Mouse (Mus musculus): Measurements from ENCODE around the gene Tsfm.

Gene Tsfm

DNA sequence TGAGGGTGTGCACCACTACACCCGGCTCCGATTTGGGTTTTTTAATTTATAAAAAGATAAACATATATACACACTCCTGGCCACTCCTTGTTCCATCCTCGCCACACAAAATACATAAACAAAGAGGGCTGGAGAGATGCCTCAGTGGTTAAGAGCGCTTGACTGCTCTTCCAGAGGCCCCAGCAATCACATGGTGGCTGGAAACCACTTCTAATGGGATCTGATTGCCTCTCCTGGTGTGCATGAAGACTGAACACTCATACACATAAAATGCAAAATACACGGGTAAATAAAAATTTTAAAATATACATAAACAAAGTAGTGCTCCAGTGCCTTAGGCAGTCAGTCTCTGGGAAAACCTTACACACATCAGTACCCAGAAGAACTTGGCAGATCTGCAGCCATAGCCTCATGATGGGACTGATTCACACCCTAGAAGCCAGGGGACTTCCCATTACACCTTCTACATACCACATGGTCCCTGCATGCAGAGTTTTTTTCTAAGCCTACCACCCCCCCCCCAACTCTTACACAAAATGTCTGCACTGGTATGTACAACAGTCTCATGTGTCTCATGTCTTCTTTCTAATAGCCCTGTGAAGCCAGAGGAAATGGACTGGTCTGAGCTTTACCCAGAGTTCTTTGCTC is 12.0 kb upstream of the Tsfm start:
- CTCF ChIA-PET, result no interaction called here

DNA sequence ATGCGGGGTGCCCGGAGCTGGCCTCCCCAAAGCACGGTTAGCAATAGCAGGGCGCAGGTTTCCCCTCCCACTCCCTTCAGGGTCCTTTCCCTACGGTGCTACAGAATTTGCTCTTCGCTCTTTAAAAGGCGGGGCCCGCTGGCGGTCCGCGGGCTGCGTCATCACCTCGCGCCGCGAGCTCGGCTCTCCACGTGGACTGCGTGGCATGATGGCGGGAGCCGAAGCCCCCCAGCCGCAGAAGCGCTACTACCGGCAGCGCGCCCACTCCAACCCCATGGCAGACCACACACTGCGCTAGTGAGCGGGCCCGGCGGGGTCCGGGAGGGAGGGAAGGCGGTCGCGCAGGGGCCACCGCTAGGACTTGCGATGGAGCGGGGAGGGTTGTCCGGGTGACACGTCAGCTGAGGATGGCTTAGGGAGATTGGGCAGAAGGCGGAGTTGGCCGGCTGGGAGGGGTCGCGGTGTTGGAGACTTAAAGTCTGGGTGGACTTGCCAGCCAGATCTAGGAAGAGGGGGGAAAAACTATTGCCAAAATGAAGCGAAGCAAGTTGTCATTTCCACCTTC is 11.2 kb upstream of the Tsfm start:
- CTCF ChIA-PET, result no interaction called here

DNA sequence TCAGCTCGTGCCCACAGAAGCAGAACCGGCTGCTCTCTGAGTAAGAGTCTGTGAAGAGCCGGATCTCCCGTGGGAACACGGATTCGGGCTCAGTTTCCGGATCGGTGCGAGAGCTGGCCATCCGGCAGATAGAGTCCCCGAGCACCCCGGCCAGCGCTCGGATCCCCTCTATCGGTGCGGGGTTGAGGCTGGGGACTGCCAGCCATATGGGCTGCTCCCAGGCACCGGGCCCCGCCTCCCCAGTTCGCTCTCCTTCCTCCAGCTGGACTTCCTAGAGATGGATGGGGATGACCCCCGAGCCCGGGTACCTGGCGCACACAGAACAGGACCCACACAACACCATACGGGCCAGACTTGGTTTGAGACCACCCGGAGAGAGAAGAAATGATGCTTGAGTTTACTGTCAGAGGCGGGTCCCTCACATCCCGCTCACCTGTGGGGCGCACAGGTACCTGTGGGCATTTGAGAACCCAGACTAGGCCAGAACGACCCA is 10.7 kb upstream of the Tsfm start, which contains the start of the genes Mettl1 and Eef1akmt3:
Gene Mettl1 (plus strand): TSS at position 141 of the 493 bp plus-strand sequence.
Gene Eef1akmt3 (minus strand): TSS at position 240 of the 493 bp plus-strand sequence.
- CTCF ChIA-PET, result interaction anchor here (0.7 kb wide), 1 partner anchor 66 kb away, joined by 6 read pairs; no protein-coding TSS in a partner anchor

DNA sequence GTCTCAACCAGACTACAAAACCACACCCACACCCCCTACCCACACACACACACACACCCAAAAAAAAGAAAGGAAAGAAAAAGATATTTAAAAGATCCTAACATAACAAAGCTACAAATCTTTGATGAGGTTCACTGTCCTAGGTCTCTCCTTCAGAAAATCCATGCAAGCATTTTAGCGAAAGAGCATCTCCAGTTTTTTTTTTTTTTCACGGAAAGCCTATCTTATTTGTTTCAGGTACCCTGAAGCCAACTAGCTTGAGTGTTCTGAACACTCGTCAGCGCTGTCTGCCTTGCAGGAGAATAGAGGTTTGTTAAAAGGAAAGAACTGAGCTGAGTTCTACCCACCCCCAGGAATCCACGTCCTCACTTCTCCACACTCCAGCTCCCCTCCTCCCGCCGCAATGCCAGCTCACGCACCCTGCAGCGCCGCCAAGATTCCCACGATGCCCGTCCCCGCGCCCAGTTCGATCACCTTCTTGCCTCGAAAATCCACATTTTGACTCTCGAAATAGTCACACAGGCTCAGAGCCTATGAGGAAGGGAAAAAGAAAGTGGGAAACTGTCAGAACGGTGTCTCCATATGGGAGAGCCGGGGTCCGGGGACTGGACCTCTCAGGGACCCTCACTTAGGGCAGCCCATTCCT is 10.1 kb upstream of the Tsfm start:
- CTCF ChIA-PET, result interaction anchor here (0.5 to 0.7 kb wide), 3 partner anchors 34 to 1871 kb away, joined by 4 to 6 read pairs (median 5); no protein-coding TSS in a partner anchor

DNA sequence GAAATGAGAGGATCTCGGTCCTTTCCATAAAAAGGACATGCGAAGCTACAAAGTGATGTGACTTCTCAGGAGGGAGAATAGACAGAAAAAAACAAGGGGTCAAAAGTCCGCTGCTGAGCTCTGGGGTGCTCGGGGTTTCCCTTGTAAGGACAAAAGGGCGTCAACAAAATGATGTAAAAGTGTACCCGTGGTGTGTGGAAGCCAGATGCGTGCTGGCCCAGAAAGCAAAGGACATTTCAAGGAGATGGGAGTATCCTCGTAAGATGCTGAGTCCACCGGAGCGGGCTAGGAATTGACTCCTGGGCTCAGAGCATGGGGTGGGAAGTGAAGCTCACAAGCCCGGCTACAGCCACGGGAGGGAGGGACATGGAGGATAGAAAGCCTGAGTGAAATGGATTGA is 7.0 kb upstream of the Tsfm start:
- CTCF ChIA-PET, result interaction anchor here (0.7 kb wide), 1 partner anchor 8 kb away, joined by 34 read pairs; no protein-coding TSS in a partner anchor

DNA sequence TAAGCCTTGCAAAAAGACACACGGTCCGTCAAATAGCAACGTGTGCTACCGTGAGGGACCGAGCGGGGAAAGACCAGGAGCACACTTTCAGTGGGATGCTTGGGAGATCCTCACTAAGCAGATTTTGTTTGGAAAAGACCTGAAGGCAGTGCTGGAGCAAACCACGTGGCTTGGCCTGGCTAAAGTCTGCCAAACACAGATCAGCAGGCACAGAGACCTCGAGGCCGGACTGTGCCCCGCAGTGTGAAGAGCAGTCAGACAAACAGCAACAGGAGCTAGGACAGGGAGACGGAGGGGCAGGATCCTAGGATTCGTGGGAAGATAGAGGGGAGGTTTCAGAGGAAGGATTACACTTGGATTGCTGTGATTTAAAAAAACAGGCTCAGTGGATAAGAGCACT is 5.6 kb upstream of the Tsfm start:
- CTCF ChIA-PET, result no interaction called here

DNA sequence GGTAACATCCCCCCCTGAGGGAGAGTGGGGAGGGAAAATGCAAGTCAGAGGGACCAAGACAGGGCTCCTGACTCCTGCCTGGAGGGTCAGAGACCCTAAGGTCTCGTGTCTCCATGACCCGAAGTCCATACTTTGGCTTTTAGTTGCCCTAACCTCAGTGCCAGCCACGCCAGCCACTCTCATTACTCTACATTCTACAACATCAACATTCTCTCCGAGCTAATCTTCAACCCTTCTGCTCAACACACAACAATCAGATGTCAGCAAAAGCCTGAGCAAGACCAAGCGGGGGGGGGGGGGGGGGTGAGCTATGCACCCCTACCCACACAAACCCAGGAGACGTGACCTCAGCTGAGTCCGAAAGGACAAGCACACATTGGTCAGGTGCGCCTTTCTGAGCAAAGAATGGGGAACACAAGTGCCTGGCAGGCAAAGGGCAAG is 2.7 kb upstream of the Tsfm start:
- CTCF ChIA-PET, result no interaction called here

DNA sequence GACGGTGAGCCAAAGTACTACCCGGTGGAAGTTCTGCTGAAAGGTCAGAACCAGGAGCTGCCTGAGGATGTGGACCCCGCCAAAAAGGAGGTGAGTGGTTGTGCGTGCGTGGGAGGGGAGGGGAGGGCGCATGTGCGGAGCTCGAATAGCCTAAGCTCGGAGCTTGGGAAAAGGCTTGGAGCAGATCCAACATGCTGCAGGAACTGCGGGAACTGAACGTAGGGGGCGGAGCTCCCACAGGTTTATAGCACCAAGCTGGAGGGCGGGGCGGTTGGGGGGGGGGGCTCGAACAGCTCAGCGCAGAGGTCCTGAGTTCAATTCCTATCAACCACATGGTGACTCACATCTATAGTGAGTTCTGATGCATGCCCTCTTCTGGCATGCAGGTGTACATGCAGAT is 12.2 kb downstream of the Tsfm start:
- CTCF ChIA-PET, result no interaction called here

DNA sequence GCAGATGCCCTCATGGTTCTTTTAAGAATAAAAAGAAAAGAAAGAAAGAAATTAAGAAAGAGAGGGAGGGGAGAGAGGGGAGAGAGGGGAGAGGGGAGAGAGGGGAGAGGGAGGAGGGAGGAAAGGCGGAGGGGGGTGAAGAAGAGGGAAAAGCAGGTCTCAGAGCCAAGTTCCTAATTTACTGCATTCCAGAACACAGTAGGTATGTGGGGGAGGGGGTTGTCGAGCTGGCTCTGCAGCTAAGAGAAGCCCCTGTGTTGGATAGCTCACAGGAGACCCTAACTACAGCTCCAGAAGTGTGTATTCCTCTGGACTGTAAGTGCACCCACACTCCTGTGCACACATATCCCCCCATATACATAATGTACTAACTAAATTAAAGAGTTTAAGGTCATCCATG is 13.6 kb downstream of the Tsfm start:
- CTCF ChIA-PET, result interaction anchor here (0.9 kb wide), 1 partner anchor 39 kb away, joined by 5 read pairs; no protein-coding TSS in a partner anchor

DNA sequence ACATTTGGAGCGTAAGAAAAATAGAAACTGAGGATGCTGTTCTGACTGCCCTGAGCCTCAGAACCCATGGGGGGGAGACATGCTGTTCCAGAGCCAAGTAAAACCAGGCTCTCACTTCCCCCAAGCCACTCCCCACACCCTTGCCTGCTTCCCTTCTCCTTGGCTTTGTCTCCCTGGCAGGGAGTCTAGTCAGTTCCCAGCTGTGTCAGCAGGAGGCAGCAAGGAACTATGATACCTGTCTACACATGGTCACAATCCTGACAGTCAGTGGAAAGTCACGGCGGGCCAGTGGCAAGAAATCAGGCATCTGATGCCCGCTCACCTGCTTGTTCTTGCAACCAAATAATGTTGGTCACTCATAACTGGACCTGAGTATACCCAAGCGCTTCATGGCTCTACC is 14.2 kb downstream of the Tsfm start:
- CTCF ChIA-PET, result interaction anchor here (0.9 kb wide), 1 partner anchor 39 kb away, joined by 5 read pairs; no protein-coding TSS in a partner anchor

DNA sequence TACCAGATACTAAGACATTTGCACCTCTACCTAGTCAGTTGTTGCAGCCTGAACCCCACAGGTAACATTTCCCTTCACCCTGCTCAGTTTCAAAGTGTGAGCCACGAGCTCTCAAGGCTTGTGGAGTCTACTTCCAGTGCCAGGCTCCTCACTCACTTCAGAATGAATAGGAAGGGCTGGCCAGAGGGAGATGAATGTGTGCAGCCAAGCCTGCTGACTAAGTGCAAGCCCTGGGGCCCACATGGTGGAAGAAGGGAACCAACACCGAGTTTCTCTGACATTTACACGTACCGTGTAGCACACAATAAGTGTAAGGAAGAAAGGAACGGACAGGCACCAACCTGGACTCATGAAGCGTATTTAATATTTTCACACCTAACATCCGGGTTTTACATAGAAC is 26.8 kb downstream of the Tsfm start:
- CTCF ChIA-PET, result no interaction called here

DNA sequence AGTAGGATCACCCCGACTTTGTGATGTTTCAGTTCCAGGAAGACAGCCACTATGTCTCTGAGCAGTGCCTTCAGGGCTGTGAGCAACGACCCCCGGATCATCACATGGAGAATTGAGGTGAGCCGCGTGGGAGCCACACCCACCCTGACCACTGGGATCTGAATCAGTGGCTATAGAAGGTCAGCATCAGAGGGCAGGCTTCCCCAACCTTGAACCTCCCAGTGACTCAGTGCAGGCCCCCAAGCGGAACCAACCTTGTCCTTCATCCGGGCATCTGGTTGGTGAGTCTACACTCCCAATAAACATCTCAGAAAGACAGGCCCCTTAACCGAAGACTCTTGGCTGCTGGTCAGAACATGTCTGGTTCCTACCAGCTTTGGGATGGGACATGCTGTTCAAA is 27.3 kb downstream of the Tsfm start:
- CTCF ChIA-PET, result no interaction called here

DNA sequence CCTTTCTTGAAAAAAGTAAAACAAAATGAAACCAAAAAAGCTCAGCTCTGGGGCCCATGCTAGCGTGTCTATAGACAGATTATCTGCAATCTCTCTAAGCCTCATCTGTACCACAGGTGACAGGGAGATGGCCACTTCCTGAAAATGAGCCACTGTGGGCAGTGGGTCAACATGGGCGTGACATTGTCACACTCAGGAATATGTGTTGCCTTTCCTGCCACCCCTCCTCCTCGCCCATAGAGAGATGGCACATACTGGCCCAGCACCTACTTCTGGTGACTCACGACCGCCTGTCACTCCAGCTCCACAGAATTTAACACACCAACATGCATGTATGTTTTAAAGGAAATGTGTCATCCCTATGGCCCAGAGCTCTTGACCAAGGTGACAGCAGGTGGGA is 27.9 kb downstream of the Tsfm start:
- CTCF ChIA-PET, result no interaction called here

DNA sequence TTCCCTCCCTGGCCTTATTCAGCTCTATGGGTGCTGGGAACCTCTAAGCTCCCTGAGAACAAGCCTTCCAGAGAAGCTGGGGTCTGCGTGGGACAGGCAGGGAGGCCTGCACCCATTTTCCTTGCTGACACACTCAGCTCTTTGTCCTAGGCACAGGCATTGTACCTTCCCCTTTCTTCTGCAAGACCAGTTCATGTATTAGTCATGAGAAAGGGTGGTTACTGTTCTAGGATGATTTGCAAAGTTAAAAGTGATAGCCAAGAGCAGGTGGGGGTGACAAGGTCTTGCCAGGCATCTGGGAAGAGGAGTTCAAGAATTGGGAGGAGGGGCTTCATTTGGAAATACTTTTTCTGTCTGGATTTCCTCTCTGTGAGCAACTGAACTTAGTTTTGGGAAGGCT is 28.6 kb downstream of the Tsfm start:
- CTCF ChIA-PET, result no interaction called here

DNA sequence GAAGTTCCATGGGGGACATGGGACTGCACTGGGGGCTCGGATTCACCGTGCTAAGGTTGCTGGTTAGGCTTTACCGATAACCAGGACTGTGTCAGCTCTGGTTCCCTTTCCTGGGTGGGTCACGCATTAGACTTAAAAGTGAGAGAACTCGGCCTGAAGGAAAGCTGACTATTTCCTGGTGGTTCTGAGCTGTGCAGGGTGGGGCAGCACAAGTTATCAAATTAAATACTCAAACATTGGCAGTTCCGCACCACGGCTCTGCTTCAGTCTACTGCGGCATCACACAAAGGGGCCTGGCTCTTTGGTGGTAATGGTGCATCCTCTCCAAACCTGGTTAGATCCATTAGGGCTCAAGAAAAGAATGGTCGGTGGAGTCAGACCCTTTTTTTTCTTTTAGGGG is 29.3 kb downstream of the Tsfm start:
- CTCF ChIA-PET, result interaction anchor here (0.7 kb wide), 1 partner anchor 27 kb away, joined by 3 read pairs; no protein-coding TSS in a partner anchor

DNA sequence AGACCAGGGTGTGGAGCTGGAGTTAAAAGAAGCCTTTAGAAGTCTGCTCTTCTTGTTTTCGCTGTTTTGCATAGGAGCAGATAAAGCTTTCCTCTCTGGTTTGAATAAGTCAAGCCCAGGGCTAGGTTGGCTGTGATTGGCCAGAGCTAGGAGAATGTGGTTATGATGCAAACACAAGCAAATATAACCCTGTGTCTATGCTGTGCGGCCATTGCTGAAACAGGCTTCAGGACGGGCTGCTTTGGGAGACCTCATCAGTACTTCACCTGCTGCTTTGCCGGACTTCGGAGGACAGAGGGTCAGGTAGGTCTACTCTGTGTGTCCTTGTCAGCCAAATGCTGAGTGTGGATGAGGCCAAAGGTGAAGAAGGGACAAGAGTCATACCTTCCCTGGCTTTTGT is 30.1 kb downstream of the Tsfm start, which contains the start of gene Avil:
Gene Avil (plus strand): TSS at position 181 of the 400 bp plus-strand sequence.
- CTCF ChIA-PET, result interaction anchor here (0.7 kb wide), 1 partner anchor 28 kb away, joined by 3 read pairs; no protein-coding TSS in a partner anchor

DNA sequence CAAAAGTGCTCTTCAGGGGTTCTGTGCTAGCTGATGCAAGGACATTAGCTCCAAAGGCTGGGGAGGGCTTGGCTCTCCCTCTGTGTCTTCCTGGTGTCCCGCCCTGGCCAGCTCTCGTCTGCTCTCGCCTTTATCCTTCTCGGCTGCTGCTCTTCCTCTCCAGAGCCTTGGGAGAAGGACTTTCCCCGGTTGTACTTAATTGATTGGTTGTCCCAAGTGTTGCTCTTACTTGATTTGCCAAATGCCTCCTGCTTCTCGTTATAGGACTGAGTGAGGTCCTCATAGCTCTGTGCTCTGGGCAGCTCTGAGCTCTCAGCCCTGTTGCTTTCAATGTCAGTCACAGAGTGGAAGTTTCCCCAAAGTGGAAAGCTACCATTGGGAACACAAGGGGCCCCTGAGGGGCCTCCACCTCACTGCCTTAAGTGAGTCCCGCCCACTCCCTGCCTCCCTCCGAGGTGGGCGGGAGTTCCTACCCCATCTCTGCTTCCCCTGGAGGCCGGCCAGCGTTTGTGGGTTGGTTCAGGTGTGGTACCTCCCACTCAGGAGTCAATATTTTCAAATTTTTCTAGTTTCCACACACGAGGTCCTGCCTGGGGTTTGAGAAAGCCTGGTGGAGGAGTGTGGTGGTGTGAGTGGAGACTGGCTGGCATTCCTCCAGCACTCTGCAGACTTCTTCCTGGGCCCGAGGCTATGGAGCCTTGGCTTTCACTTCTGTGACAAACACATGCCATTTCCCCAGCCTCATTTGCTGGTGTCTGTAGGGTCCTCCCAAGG is 33.1 kb downstream of the Tsfm start:
- CTCF ChIA-PET, result no interaction called here

DNA sequence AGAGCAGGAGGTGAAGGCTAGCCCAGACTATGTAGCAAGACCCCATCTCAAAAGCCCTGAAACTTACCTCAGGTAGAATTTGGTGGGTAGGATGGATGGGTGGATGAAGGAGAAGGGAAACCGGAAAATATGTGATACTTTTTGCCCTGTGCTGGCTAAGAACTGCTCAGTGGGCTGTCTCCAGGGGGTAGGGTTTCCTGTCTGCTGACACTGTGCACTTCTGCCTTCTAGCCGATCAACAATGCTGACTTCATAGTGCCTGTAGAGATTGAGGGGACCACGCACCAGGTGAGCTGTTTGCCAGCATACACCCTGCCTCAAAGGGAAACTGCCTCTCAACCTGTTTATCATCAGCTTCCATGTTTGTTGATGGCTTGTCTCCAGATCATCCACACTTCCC is 37.0 kb downstream of the Tsfm start:
- CTCF ChIA-PET, result no interaction called here

DNA sequence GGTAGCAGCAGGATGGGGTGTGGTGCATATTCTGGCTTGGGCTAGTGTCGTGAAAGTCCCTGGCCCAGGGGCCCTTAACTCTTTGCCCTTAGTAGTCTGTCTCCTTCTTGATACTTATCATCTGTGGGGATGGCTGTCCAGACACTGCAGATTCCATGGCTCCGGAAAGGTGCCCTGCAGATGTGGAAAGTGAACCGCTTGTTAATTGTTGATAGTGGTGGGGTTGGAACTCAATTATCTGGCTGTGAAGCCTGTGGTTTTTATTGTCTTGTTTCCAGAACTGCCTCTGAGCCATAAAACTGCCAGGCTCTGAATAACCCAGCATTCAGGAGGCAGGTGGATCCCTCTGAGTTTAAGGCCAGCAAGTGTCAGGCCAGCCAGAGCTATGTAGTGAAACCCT is 39.0 kb downstream of the Tsfm start:
- CTCF ChIA-PET, result interaction anchor here (1.6 kb wide), 1 partner anchor 75 kb away, joined by 4 read pairs; no protein-coding TSS in a partner anchor

DNA sequence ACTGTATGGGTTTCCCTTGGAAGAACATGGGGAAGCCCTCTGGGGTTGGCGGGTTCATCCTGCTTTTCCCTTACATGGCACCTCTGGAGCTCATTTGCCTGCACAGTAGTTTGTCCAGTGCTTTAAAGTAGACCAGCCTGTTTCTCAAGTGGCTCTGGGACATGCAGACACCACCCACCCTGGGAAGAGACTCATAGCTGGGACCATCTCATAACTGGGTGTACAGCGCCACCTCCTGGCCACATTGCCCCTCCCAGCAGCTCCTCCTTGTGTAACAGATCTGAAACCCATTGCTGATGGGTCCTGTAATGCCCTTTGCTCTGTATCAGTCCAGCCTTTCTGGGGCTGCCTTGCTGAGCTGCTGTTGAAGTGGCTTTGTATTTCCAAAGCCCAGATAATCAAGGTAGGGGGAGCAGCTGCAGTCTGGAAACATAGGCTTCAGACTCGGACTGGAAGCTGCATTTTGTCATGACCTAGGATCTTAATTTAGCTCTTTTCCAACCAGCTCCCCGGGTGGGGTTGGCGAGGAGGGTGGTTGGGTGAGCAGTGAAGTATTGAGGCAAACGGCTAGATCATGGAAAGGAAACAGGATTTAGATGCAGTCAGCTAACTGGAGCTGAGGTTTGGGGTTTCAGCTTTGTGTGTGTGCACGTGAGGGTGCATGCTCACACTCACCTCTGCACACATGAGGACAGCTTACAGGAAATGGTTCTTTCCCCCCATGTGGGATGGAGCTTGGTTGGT is 40.2 kb downstream of the Tsfm start:
- CTCF ChIA-PET, result interaction anchor here (0.6 to 1.6 kb wide), 2 partner anchors 72 to 74 kb away, joined by 3 to 4 read pairs; no protein-coding TSS in a partner anchor
